Mouse (Mus musculus): ENCODE results near the gene Bzw1. TPM values are rescaled to one million over a fixed set of nuclear protein-coding genes. Genes with fewer than 3 reads are reported as not detected.
"Not testable (repeated sequence)": the region's sequence is repeated elsewhere in the genome, so short reads cannot be mapped to it uniquely, and the experiment has no call there.

The Bzw1 gene
- 100 to 1,000 TPM; 104 to 116 (median 109) TPM for total RNA-seq (2022)

- peak; percentile 86 for DNase-seq
These were observed at the start of gene Bzw1 for GRCm38 (mm10) chr1:58392652-58393283. Gene Bzw1, plus strand, starts transcription at chr1:58392898.

GRCm38 (mm10) chr1:58343861-58344260, 48.8 kb upstream of the Bzw1 start:
- no peak for DNase-seq

GRCm38 (mm10) chr1:58344570-58344969, 48.1 kb upstream of the Bzw1 start:
- no peak for DNase-seq

- DNase-seq, result no peak
These were observed 46.5 kb upstream of the Bzw1 start for GRCm38 (mm10) chr1:58346159-58346558.

- DNase-seq, result no peak
These were observed 44.0 kb upstream of the Bzw1 start for GRCm38 (mm10) chr1:58348712-58349111.

GRCm38 (mm10) chr1:58353238-58353893, 39.3 kb upstream of the Bzw1 start:
- no peak for DNase-seq

- peak; percentile 83 for DNase-seq
These were observed 33.5 kb upstream of the Bzw1 start for GRCm38 (mm10) chr1:58358958-58359901.

GRCm38 (mm10) chr1:58362296-58362695, 30.4 kb upstream of the Bzw1 start:
- DNase-seq, result no peak

GRCm38 (mm10) chr1:58364551-58364950, 28.1 kb upstream of the Bzw1 start:
- DNase-seq, result no peak

- no peak for DNase-seq
These were observed 26.9 kb upstream of the Bzw1 start for GRCm38 (mm10) chr1:58365829-58366228.

- DNase-seq, result no peak
These were observed 25.8 kb upstream of the Bzw1 start for GRCm38 (mm10) chr1:58366737-58367471.

GRCm38 (mm10) chr1:58369716-58370115, 23.0 kb upstream of the Bzw1 start:
- no peak for DNase-seq

- not testable (repeated sequence) for DNase-seq
These were observed 18.4 kb upstream of the Bzw1 start for GRCm38 (mm10) chr1:58374266-58374665.

GRCm38 (mm10) chr1:58375574-58376147, 17.0 kb upstream of the Bzw1 start:
- DNase-seq, result no peak

- DNase-seq, result no peak
These were observed 10.0 kb upstream of the Bzw1 start for GRCm38 (mm10) chr1:58382586-58383281.

- no peak for DNase-seq
These were observed 1.1 kb upstream of the Bzw1 start for GRCm38 (mm10) chr1:58391421-58392267.

GRCm38 (mm10) chr1:58392268-58392651, 438 bp upstream of the Bzw1 start:
- DNase-seq, result no peak

- DNase-seq, result peak; percentile 40
These were observed 842 bp downstream of the Bzw1 start for GRCm38 (mm10) chr1:58393284-58394195.

GRCm38 (mm10) chr1:58395341-58395740, 2.6 kb downstream of the Bzw1 start:
- no peak for DNase-seq

Measured in adrenal gland, adult 8-10 months (tissue).